Mouse (Mus musculus) MEL (cell line): Measurements from ENCODE around the gene Ppp2r5d. TPM values are rescaled to one million over a fixed set of nuclear protein-coding genes. Genes with fewer than 3 reads are reported as not detected.

Experiments
- DNase-seq: peaks from one replicate; pipeline ENCODE4 v3.0.0; 2011; ENCODE audit warnings: low read depth, low spot score
- H3K27ac ChIP-seq: 2 replicates; pipeline ENCODE4 v1.5.1; 2012; ENCODE audit warnings: low read depth, mild to moderate bottlenecking, control low read depth, low read length, moderate library complexity; ENCODE audit not compliant: control insufficient read depth
- H3K27me3 ChIP-seq, 2 experiments: fragments of 150-350 bp in 1 of 2; sonication (generic) in 1 of 2; 2 replicates each; pipeline ENCODE4 v1.6.1; 2012; ENCODE audit warnings: low read length in 2 of 2, mild to moderate bottlenecking in 2 of 2, improper control_type of control experiment in 1 of 2, moderate library complexity in 1 of 2; ENCODE audit not compliant: insufficient read depth in 2 of 2, control insufficient read depth in 1 of 2
- H3K36me3 ChIP-seq, 2 experiments: 2 replicates each; pipeline ENCODE4 v1.6.1; 2012 to 2014; ENCODE audit warnings: low read length in 2 of 2, improper control_type of control experiment in 1 of 2, inconsistent platforms in 1 of 2, mild to moderate bottlenecking in 1 of 2; ENCODE audit not compliant: insufficient read depth in 2 of 2, control insufficient read depth in 1 of 2
- H3K4me1 ChIP-seq, 2 experiments: fragments of 150-350 bp in 1 of 2; sonication (generic) in 1 of 2; 2 replicates each; pipeline ENCODE4 v1.6.1; 2012; ENCODE audit warnings: low read length in 2 of 2, improper control_type of control experiment in 1 of 2, mild to moderate bottlenecking in 1 of 2; ENCODE audit not compliant: insufficient read depth in 2 of 2, control insufficient read depth in 1 of 2
- H3K4me3 ChIP-seq, 2 experiments: fragments of 150-350 bp in 1 of 2; sonication (generic) in 1 of 2; 2 replicates each; pipeline ENCODE4 v1.5.1; 2012; ENCODE audit warnings: low read depth in 2 of 2, low read length in 2 of 2, mild to moderate bottlenecking in 2 of 2, moderate library complexity in 2 of 2, control low read depth in 1 of 2, improper control_type of control experiment in 1 of 2; ENCODE audit not compliant: control insufficient read depth in 1 of 2, insufficient read depth in 1 of 2
- H3K79me2 ChIP-seq: 2 replicates; pipeline ENCODE4 v1.6.1; 2012; ENCODE audit warnings: mild to moderate bottlenecking, low read length, moderate library complexity; ENCODE audit not compliant: control insufficient read depth, poor library complexity, insufficient read depth
- H3K9ac ChIP-seq: 2 replicates; pipeline ENCODE4 v1.6.1; 2012; ENCODE audit warnings: low read depth, mild to moderate bottlenecking, control low read depth, low read length, moderate library complexity; ENCODE audit not compliant: control insufficient read depth, poor library complexity, severe bottlenecking
- H3K9me3 ChIP-seq: fragments of 150-350 bp; sonication (generic); replicated peaks from 2 replicates; pipeline ENCODE4 v1.6.1; 2012; ENCODE audit warnings: mild to moderate bottlenecking, low read length, improper control_type of control experiment, moderate library complexity; ENCODE audit not compliant: insufficient read depth
- CHD1 ChIP-seq: IDR thresholded peaks from 2 replicates; pipeline ENCODE4 v1.6.1; 2012; ENCODE audit warnings: low read depth, mild to moderate bottlenecking, inconsistent platforms, low read length, improper control_type of control experiment
- CHD2 ChIP-seq: IDR thresholded peaks from 2 replicates; pipeline ENCODE4 v1.6.1; 2011; ENCODE audit warnings: low read length, improper control_type of control experiment
- CTCF ChIP-seq, 3 experiments: IDR thresholded peaks in 2 of 3; conservative IDR thresholded peaks in 1 of 3; 2 replicates each; pipeline ENCODE4 v1.5.1; 2011 to 2012; ENCODE audit warnings: low read length in 3 of 3, low read depth in 2 of 3, mild to moderate bottlenecking in 2 of 3, improper control_type of control experiment in 1 of 3, inconsistent platforms in 1 of 3, mixed read lengths in 1 of 3, moderate library complexity in 1 of 3; ENCODE audit not compliant: control insufficient read depth in 1 of 3, insufficient read depth in 1 of 3, poor library complexity in 1 of 3, severe bottlenecking in 1 of 3
- E2F4 ChIP-seq: IDR thresholded peaks from 2 replicates; pipeline ENCODE4 v1.6.1; 2011; ENCODE audit warnings: low read depth, low read length, improper control_type of control experiment, borderline replicate concordance
- ELF1 ChIP-seq: IDR thresholded peaks from 2 replicates; pipeline ENCODE4 v1.6.1; 2014; ENCODE audit warnings: low read depth, mild to moderate bottlenecking, inconsistent platforms, low read length, improper control_type of control experiment, moderate library complexity
- ETS1 ChIP-seq: IDR thresholded peaks from 2 replicates; pipeline ENCODE4 v1.6.1; 2012; ENCODE audit warnings: low read depth, mild to moderate bottlenecking, inconsistent platforms, low read length, improper control_type of control experiment, moderate library complexity
- HCFC1 ChIP-seq: IDR thresholded peaks from 2 replicates; pipeline ENCODE4 v1.6.1; 2012; ENCODE audit warnings: low read depth, mild to moderate bottlenecking, inconsistent platforms, low read length, improper control_type of control experiment, moderate library complexity
- JUND ChIP-seq: IDR thresholded peaks from 2 replicates; pipeline ENCODE4 v1.6.1; 2011; ENCODE audit warnings: low read depth, mild to moderate bottlenecking, improper control_type of control experiment, low read length
- MAFK ChIP-seq: IDR thresholded peaks from 2 replicates; pipeline ENCODE4 v1.6.1; 2011; ENCODE audit warnings: low read depth, mild to moderate bottlenecking, low read length, improper control_type of control experiment, borderline replicate concordance
- MEF2A ChIP-seq: IDR thresholded peaks from 2 replicates; pipeline ENCODE4 v1.6.1; 2014; ENCODE audit warnings: low read depth, mild to moderate bottlenecking, inconsistent platforms, low read length, improper control_type of control experiment; ENCODE audit not compliant: poor library complexity, insufficient replicate concordance, severe bottlenecking; ENCODE audit errors: extremely low read depth
- MYC ChIP-seq: IDR thresholded peaks from 2 replicates; pipeline ENCODE4 v1.6.1; 2011; ENCODE audit warnings: low read depth, mild to moderate bottlenecking, low read length, improper control_type of control experiment, moderate library complexity
- NELFE ChIP-seq: IDR thresholded peaks from 2 replicates; pipeline ENCODE4 v1.6.1; 2011; ENCODE audit warnings: low read depth, low read length, improper control_type of control experiment
- NRF1 ChIP-seq: IDR thresholded peaks from 2 replicates; pipeline ENCODE4 v1.6.1; 2014; ENCODE audit warnings: low read depth, mild to moderate bottlenecking, inconsistent platforms, low read length, improper control_type of control experiment, moderate library complexity; ENCODE audit not compliant: poor library complexity, insufficient read depth, severe bottlenecking
- POLR2A ChIP-seq, 2 experiments: IDR thresholded peaks; 2 replicates each; pipeline ENCODE4 v1.6.1; 2011 to 2012; ENCODE audit warnings: low read length in 2 of 2, mild to moderate bottlenecking in 2 of 2, control low read depth in 1 of 2, improper control_type of control experiment in 1 of 2, low read depth in 1 of 2, moderate library complexity in 1 of 2; ENCODE audit not compliant: control insufficient read depth in 1 of 2, insufficient read depth in 1 of 2, poor library complexity in 1 of 2
- RAD21 ChIP-seq: IDR thresholded peaks from 2 replicates; pipeline ENCODE4 v1.6.1; 2011; ENCODE audit warnings: mild to moderate bottlenecking, low read depth, low read length, improper control_type of control experiment
- RCOR1 ChIP-seq: IDR thresholded peaks from 2 replicates; pipeline ENCODE4 v1.6.1; 2012; ENCODE audit warnings: low read depth, mild to moderate bottlenecking, inconsistent platforms, low read length, improper control_type of control experiment
- TBP ChIP-seq: IDR thresholded peaks from 2 replicates; pipeline ENCODE4 v1.8.0; 2011; ENCODE audit warnings: low read depth, low read length, improper control_type of control experiment
- UBTF ChIP-seq: IDR thresholded peaks from 2 replicates; pipeline ENCODE4 v1.6.1; 2012; ENCODE audit warnings: low read depth, mild to moderate bottlenecking, inconsistent platforms, low read length, improper control_type of control experiment, moderate library complexity, borderline replicate concordance; ENCODE audit not compliant: insufficient read depth
- USF1 ChIP-seq: IDR thresholded peaks from 2 replicates; pipeline ENCODE4 v1.6.1; 2014; ENCODE audit warnings: low read depth, mild to moderate bottlenecking, inconsistent platforms, low read length, improper control_type of control experiment, moderate library complexity
- ZKSCAN1 ChIP-seq: IDR thresholded peaks from 2 replicates; pipeline ENCODE4 v1.6.1; 2012; ENCODE audit warnings: low read depth, mild to moderate bottlenecking, inconsistent platforms, low read length, improper control_type of control experiment, moderate library complexity
- polyA plus RNA-seq, 2 experiments: library from polyadenylated mRNA; stranded (reverse) in 1 of 2; unstranded in 1 of 2; fragments of >175 nt in 1 of 2; fragments of >200 nt in 1 of 2; gene quantifications; 2 replicates each; pipeline versions ENCODE4 v1.2.1 to v1.2.4; 2012; ENCODE audit warnings: low replicate concordance in 2 of 2, low read depth in 1 of 2; ENCODE audit not compliant: insufficient read length in 2 of 2, insufficient read depth in 1 of 2, missing spikeins in 1 of 2
- total RNA-seq: library from RNA; depleted of rRNA; stranded (reverse); fragments of 300-350 nt; gene quantifications from 2 replicates; pipeline ENCODE4 v1.2.3, GENCODE M21; 2012

Gene Ppp2r5d
- total and polyA plus RNA-seq, 3 experiments: 47.6 to 82.9 (median 80.4) TPM

GRCm38 (mm10) chr17:46698515-46698914 lies 6.4 kb downstream of the Ppp2r5d start:
- no peak for TF ChIP-seq ELF1
- TF ChIP-seq HCFC1: no peak
- TF ChIP-seq CHD2: no peak
- no peak for TF ChIP-seq E2F4
- no peak for TF ChIP-seq RCOR1
- TF ChIP-seq JUND: no peak
- no peak for TF ChIP-seq USF1
- TF ChIP-seq UBTF: no peak
- no peak for TF ChIP-seq MYC
- TF ChIP-seq ETS1: no peak
- TF ChIP-seq CHD1: no peak
- TF ChIP-seq NELFE: no peak
- TF ChIP-seq TBP: no peak
- TF ChIP-seq NRF1: no peak
- H3K4me3 ChIP-seq: no peak overlapping the region
- H3K36me3 ChIP-seq: peaks cover 0 to 8% of the 10 kb centered on the region in 2 experiments; a peak in 2 of 4 replicates
- H3K9me3 ChIP-seq: no peaks in the 10 kb centered on the region
- no peak for DNase-seq
- no peaks in the 10 kb centered on the region for H3K27me3 ChIP-seq
- peaks cover under 1 to 15% of the 10 kb centered on the region in 2 experiments; a peak in 3 of 4 replicates for H3K4me1 ChIP-seq
- no peak overlapping the region for H3K27ac ChIP-seq
- H3K79me2 ChIP-seq: peaks cover 13% of the 10 kb centered on the region
- no peak overlapping the region for H3K9ac ChIP-seq

- Histone ChIP-seq H3K79me2 (no peaks in the 10 kb centered on the region), H3K36me3 (peaks cover 0 to 1% of the 10 kb centered on the region in 2 experiments; a peak in 1 of 4 replicates), H3K9ac (no peak overlapping the region), H3K4me3 (no peak overlapping the region), H3K9me3 (no peaks in the 10 kb centered on the region), H3K27ac (no peak overlapping the region), H3K4me1 (no peaks in the 10 kb centered on the region), H3K27me3 (no peaks in the 10 kb centered on the region)
- TF ChIP-seq RAD21: no peak
- no peak for TF ChIP-seq E2F4
- no peak for TF ChIP-seq ELF1
- TF ChIP-seq MAFK: no peak
- TF ChIP-seq HCFC1: no peak
- TF ChIP-seq POLR2A (IDR thresholded peaks at IDR 0.05; ENCODE audit: control insufficient read depth in 1 of 2, insufficient read depth in 1 of 2, low read depth in 1 of 2, low read length in 2 of 2, poor library complexity in 1 of 2): no peak
- TF ChIP-seq CTCF (IDR thresholded peaks at IDR 0.05 in 2 of 3, conservative IDR thresholded peaks at IDR 0.05 in 1 of 3; ENCODE audit: control insufficient read depth in 1 of 3, insufficient read depth in 1 of 3, low read depth in 2 of 3, low read length in 3 of 3, poor library complexity in 1 of 3, severe bottlenecking in 1 of 3): no peak
- TF ChIP-seq CHD1: no peak
- no peak for TF ChIP-seq NELFE
- no peak for TF ChIP-seq ZKSCAN1
- no peak for TF ChIP-seq MEF2A
- TF ChIP-seq RCOR1: no peak
- DNase-seq: no peak
These were observed 10.3 kb downstream of the Ppp2r5d start for GRCm38 (mm10) chr17:46694517-46695063.
